Mouse (Mus musculus): ENCODE measurements around the gene Rem2. TPM values are rescaled to one million over a fixed set of nuclear protein-coding genes. Genes with fewer than 3 reads are reported as not detected.

The Rem2 gene
- polyA plus RNA-seq, 1 experiment from 2014 or later, result 32.5 TPM

GRCm38 (mm10) chr14:54463108-54463958 is 12.6 kb upstream of the Rem2 start:
- 0 out of 2 replicates have a peak, but pooled peaks have one; percentile 22 for ATAC-seq (ENCODE audit: low FRiP score)
- WGBS, result 16% methylated on average over 12 of the region's 12 CpGs

GRCm38 (mm10) chr14:54463959-54464292 is 12.0 kb upstream of the Rem2 start, which contains the start of gene Lrp10:
Lrp10 (plus strand) TSS chr14:54464137.
- Histone ChIP-seq H3K4me3 (replicated peaks; ENCODE audit: low read length) (peak within 1 kb of the TSS; percentile 60), H3K27ac (peak within 1 kb of the TSS; percentile 34), H3K4me1 (replicated peaks; ENCODE audit: control insufficient read depth, insufficient read depth, low read length) (peaks cover 8% of the 10 kb centered on the region), H3K36me3 (replicated peaks; ENCODE audit: control insufficient read depth, insufficient read depth) (peaks cover 21% of the 10 kb centered on the region), H3K9me3 (ENCODE audit: control insufficient read depth, low read length) (no peaks in the 10 kb centered on the region), H3K27me3 (ENCODE audit: control insufficient read depth, insufficient read depth, low read length) (no peaks in the 10 kb centered on the region), H3K9ac (peak within 1 kb of the TSS; percentile 69), H3K4me2 (replicated peaks) (peak within 1 kb of the TSS; percentile 89)
- ATAC-seq (ENCODE audit: low FRiP score), result peak; percentile 90
- peak; percentile 84 for DNase-seq (ENCODE audit: low spot score)
- WGBS, result under 1% methylated on average over 35 of the region's 35 CpGs

More at GRCm38 (mm10) chr14:54463108-54463958, 12.6 kb upstream of the Rem2 start:
- H3K4me1 ChIP-seq (replicated peaks; ENCODE audit: control insufficient read depth, insufficient read depth, low read length), result peaks cover 8% of the 10 kb centered on the region
- DNase-seq (ENCODE audit: low spot score), result no peak
- peak overlapping the region; percentile 89 for H3K4me2 ChIP-seq (replicated peaks)
- peak overlapping the region; percentile 34 for H3K27ac ChIP-seq
- peaks cover 15% of the 10 kb centered on the region for H3K36me3 ChIP-seq (replicated peaks; ENCODE audit: control insufficient read depth, insufficient read depth)
- peak overlapping the region; percentile 60 for H3K4me3 ChIP-seq (replicated peaks; ENCODE audit: low read length)
- peak overlapping the region; percentile 69 for H3K9ac ChIP-seq
- no peaks in the 10 kb centered on the region for H3K27me3 ChIP-seq (ENCODE audit: control insufficient read depth, insufficient read depth, low read length)
- H3K9me3 ChIP-seq (ENCODE audit: control insufficient read depth, low read length), result no peaks in the 10 kb centered on the region

- peak; percentile 73 for ATAC-seq (ENCODE audit: low FRiP score)
- under 1% methylated on average over 46 of the region's 57 CpGs for WGBS
Observed at GRCm38 (mm10) chr14:54464293-54465005, 11.5 kb upstream of the Rem2 start.

GRCm38 (mm10) chr14:54471467-54471866 is 4.4 kb upstream of the Rem2 start:
- Histone ChIP-seq H3K4me2 (replicated peaks) (no peak overlapping the region), H3K36me3 (replicated peaks; ENCODE audit: control insufficient read depth, insufficient read depth) (peaks cover 34% of the 10 kb centered on the region), H3K9me3 (ENCODE audit: control insufficient read depth, low read length) (no peaks in the 10 kb centered on the region), H3K27me3 (ENCODE audit: control insufficient read depth, insufficient read depth, low read length) (no peaks in the 10 kb centered on the region), H3K4me3 (replicated peaks; ENCODE audit: low read length) (no peak overlapping the region), H3K9ac (no peak overlapping the region), H3K27ac (no peak overlapping the region), H3K4me1 (replicated peaks; ENCODE audit: control insufficient read depth, insufficient read depth, low read length) (peaks cover 9% of the 10 kb centered on the region)
- ATAC-seq (ENCODE audit: low FRiP score) (no peak), DNase-seq (ENCODE audit: low spot score) (no peak)
- 89% methylated on average over 2 of the region's 2 CpGs for WGBS

More at GRCm38 (mm10) chr14:54464293-54465005, 11.5 kb upstream of the Rem2 start:
- peak; percentile 66 for DNase-seq (ENCODE audit: low spot score)
- peak overlapping the region; percentile 60 for H3K4me3 ChIP-seq (replicated peaks; ENCODE audit: low read length)
- peak overlapping the region; percentile 69 for H3K9ac ChIP-seq
- H3K4me1 ChIP-seq (replicated peaks; ENCODE audit: control insufficient read depth, insufficient read depth, low read length), result peaks cover 8% of the 10 kb centered on the region
- H3K27ac ChIP-seq, result peak overlapping the region; percentile 34
- H3K27me3 ChIP-seq (ENCODE audit: control insufficient read depth, insufficient read depth, low read length), result no peaks in the 10 kb centered on the region
- H3K36me3 ChIP-seq (replicated peaks; ENCODE audit: control insufficient read depth, insufficient read depth), result peaks cover 26% of the 10 kb centered on the region
- no peaks in the 10 kb centered on the region for H3K9me3 ChIP-seq (ENCODE audit: control insufficient read depth, low read length)
- peak overlapping the region; percentile 89 for H3K4me2 ChIP-seq (replicated peaks)

GRCm38 (mm10) chr14:54472671-54473070 is 3.2 kb upstream of the Rem2 start:
- Histone ChIP-seq H3K9me3 (ENCODE audit: control insufficient read depth, low read length) (no peaks in the 10 kb centered on the region), H3K27me3 (ENCODE audit: control insufficient read depth, insufficient read depth, low read length) (no peaks in the 10 kb centered on the region), H3K4me3 (replicated peaks; ENCODE audit: low read length) (no peak overlapping the region), H3K36me3 (replicated peaks; ENCODE audit: control insufficient read depth, insufficient read depth) (peaks cover 28% of the 10 kb centered on the region), H3K4me2 (replicated peaks) (no peak overlapping the region), H3K4me1 (replicated peaks; ENCODE audit: control insufficient read depth, insufficient read depth, low read length) (peaks cover 21% of the 10 kb centered on the region), H3K27ac (no peak overlapping the region), H3K9ac (no peak overlapping the region)
- 66% methylated on average over 5 of the region's 5 CpGs for WGBS
- DNase-seq (ENCODE audit: low spot score) (no peak), ATAC-seq (ENCODE audit: low FRiP score) (no peak)

GRCm38 (mm10) chr14:54474744-54475143 is 1.2 kb upstream of the Rem2 start:
- DNase-seq (ENCODE audit: low spot score) (no peak), ATAC-seq (ENCODE audit: low FRiP score) (no peak)
- Histone ChIP-seq H3K27ac (no peak overlapping the region), H3K4me2 (replicated peaks) (no peak overlapping the region), H3K9ac (no peak overlapping the region), H3K9me3 (ENCODE audit: control insufficient read depth, low read length) (no peaks in the 10 kb centered on the region), H3K4me1 (replicated peaks; ENCODE audit: control insufficient read depth, insufficient read depth, low read length) (peaks cover 29% of the 10 kb centered on the region), H3K4me3 (replicated peaks; ENCODE audit: low read length) (no peak overlapping the region), H3K27me3 (ENCODE audit: control insufficient read depth, insufficient read depth, low read length) (no peaks in the 10 kb centered on the region), H3K36me3 (replicated peaks; ENCODE audit: control insufficient read depth, insufficient read depth) (peaks cover 8% of the 10 kb centered on the region)
- WGBS, result 86% methylated on average over 5 of the region's 5 CpGs

GRCm38 (mm10) chr14:54477172-54477909 is 1.4 kb downstream of the Rem2 start:
- Histone ChIP-seq H3K9ac (peak overlapping the region; percentile 86; the same call in 1 of the 2 replicates), H3K4me3 (replicated peaks; ENCODE audit: low read length) (peak overlapping the region; percentile 60), H3K9me3 (ENCODE audit: control insufficient read depth, low read length) (no peaks in the 10 kb centered on the region), H3K27ac (no peak overlapping the region; the same call in 1 of the 2 replicates), H3K4me1 (replicated peaks; ENCODE audit: control insufficient read depth, insufficient read depth, low read length) (peaks cover 29% of the 10 kb centered on the region), H3K36me3 (replicated peaks; ENCODE audit: control insufficient read depth, insufficient read depth) (no peaks in the 10 kb centered on the region), H3K27me3 (ENCODE audit: control insufficient read depth, insufficient read depth, low read length) (no peaks in the 10 kb centered on the region), H3K4me2 (replicated peaks) (peak overlapping the region; percentile 69)
- no peak for DNase-seq (ENCODE audit: low spot score)
- 58% methylated on average over 15 of the region's 15 CpGs for WGBS
- no peak for ATAC-seq (ENCODE audit: low FRiP score)

- no peaks in the 10 kb centered on the region for H3K36me3 ChIP-seq (replicated peaks; ENCODE audit: control insufficient read depth, insufficient read depth)
- 3% methylated on average over 40 of the region's 40 CpGs for WGBS
- H3K9me3 ChIP-seq (ENCODE audit: control insufficient read depth, low read length), result no peaks in the 10 kb centered on the region
- peaks cover 29% of the 10 kb centered on the region for H3K4me1 ChIP-seq (replicated peaks; ENCODE audit: control insufficient read depth, insufficient read depth, low read length)
- DNase-seq (ENCODE audit: low spot score), result no peak
- H3K4me3 ChIP-seq (replicated peaks; ENCODE audit: low read length), result peak overlapping the region; percentile 21
- no peak for ATAC-seq (ENCODE audit: low FRiP score)
- H3K9ac ChIP-seq, result peak overlapping the region; percentile 39
- H3K4me2 ChIP-seq (replicated peaks), result peak overlapping the region; percentile 47
- H3K27ac ChIP-seq, result no peak overlapping the region
- H3K27me3 ChIP-seq (ENCODE audit: control insufficient read depth, insufficient read depth, low read length), result no peaks in the 10 kb centered on the region
Observed at GRCm38 (mm10) chr14:54479451-54479920, 3.6 kb downstream of the Rem2 start.

Data from hindbrain, embryonic 14.5 days (tissue).